Mouse (Mus musculus) heart, adult 9 months (tissue): ENCODE results near the gene Pgm5.
"Not testable (repeated sequence)": the region's sequence is repeated elsewhere in the genome, so short reads cannot be mapped to it uniquely, and the experiment has no call there.

Experiments used
- DNase-seq, 2 experiments: peaks; one replicate each; pipeline ENCODE4 v3.0.0; 2022; ENCODE audit warnings: low spot score in 2 of 2

The Pgm5 gene

GRCm38 (mm10) chr19:24707071-24707906 lies 154.4 kb downstream of the Pgm5 start:
- DNase-seq: peak; percentile 11 to 22

DNA sequence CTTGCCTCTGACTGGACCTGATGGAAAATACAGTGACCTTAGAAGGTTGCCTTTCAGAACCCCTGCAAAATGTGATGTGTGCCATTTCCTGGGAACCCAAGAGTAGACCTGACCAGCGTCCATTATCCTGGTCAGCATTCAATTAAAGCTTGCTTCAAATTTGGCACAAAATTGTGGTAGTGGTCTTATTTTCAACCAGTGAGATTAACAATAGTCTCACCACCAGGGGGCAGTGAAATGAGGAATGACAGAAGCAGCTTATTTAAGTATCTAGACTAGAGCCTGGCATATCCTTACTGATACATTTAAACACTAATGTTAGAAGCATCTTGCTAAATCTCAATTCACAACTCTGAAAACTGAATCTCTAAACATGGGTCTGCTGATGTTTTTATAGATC lies 156.3 kb downstream of the Pgm5 start:
- DNase-seq: no peak

- DNase-seq: no peak
These were observed 157.3 kb downstream of the Pgm5 start for GRCm38 (mm10) chr19:24704326-24704725.

GRCm38 (mm10) chr19:24703680-24704079 lies 158.0 kb downstream of the Pgm5 start:
- peak; percentile 22 to 37 for DNase-seq

- DNase-seq: not testable (repeated sequence)
These were observed 158.5 kb downstream of the Pgm5 start for GRCm38 (mm10) chr19:24703168-24703567.

DNA sequence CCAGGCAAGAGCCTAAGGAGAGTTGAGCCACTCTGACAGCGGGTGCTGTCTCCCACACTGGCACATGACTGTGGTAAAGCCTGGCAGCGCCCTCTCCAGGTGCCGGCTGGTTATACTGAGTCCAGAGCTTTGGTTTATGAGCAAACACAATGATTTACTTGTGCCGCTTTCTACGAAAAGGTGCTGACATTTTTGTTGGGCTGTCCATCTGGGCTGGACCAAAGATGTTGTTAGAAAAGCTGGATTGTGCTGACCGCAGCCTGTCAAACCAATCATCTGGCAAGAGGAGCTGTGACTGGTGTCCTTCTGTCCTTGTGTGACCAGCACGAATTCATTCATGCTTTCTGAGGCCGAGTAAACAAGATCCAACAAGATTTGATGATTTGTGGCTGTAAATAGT lies 159.9 kb downstream of the Pgm5 start:
- DNase-seq: no peak

DNA sequence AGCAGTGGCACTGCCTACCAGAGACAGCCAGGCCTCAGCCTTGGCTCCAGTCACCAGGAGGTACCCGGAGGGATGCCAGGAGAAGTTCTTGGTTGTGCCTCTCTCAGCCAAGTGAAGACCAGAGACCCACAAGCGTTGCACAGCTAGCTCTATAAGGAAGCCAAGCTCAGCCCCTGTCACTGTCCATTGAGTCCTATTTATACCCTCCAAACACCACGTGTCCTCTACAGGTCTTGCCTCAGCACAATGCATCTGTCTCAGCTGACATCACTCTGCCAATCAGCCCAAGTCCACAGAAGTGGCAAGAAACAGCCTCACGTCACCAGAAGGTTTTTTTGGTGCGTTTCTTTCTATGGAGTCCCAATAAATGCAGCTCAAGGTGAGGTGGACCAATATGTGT lies 161.0 kb downstream of the Pgm5 start:
- DNase-seq: no peak

DNA sequence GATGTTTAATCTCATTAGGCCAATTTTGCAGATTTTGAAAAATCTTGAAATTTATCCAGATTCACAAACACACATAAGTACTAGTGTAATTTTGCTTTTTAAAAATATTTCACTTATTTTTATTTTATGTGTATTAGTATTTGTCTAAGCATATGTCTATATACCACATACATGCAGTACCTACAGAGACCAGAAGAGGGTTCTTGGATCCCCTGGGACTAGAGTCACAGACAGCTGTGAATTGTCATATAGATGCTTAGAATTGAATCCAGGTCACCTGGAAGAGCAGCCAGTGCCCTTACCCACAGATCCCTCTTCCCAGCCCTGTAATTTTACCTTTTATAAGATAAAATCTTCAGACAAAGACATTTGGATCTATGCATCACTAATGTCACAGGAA lies 161.7 kb downstream of the Pgm5 start:
- no peak for DNase-seq

DNA sequence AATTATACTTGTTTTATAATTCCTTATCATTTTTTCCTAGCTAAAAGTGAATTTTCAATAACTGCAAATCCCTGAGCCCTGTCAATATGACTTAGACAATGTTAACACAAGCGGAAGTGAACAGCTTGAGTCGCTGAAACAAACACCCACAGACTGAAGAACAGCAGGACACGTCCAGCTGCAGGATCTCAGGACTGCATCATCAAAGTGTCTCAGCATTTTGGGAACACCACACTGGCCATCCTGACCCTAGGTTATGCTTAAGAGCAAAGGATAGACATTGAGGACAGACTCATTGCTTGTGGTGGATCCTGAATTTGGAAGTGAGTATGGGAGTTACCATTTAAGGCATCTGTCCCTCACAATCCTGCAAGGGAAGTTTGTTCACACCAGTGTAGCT lies 162.5 kb downstream of the Pgm5 start:
- no peak for DNase-seq

- no peak for DNase-seq
These were observed 163.0 kb downstream of the Pgm5 start for GRCm38 (mm10) chr19:24698651-24699050.

GRCm38 (mm10) chr19:24697946-24698345 lies 163.7 kb downstream of the Pgm5 start:
- DNase-seq: no peak

GRCm38 (mm10) chr19:24692691-24693090 lies 169.0 kb downstream of the Pgm5 start:
- DNase-seq: no peak

GRCm38 (mm10) chr19:24689531-24689930 lies 172.1 kb downstream of the Pgm5 start:
- DNase-seq: no peak

DNA sequence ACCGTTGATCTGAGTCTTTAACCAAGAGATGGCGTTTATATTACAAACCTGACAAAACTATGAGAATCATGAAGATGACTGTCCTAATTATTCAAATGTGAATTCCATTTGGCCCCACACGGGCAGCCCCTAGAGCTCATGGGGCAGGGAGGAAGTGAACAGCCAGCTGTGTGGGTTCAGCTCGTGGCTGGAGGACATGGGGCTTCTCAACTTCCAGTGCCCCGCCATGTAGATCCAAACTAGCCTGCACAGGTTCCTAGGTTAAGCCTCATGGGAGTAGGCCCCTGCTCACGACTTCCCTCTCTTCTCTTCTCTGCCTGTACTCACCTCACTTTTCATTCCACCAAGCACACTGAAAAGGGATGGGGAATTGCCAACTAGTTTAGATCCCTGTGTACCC lies 173.3 kb downstream of the Pgm5 start:
- no peak for DNase-seq

DNA sequence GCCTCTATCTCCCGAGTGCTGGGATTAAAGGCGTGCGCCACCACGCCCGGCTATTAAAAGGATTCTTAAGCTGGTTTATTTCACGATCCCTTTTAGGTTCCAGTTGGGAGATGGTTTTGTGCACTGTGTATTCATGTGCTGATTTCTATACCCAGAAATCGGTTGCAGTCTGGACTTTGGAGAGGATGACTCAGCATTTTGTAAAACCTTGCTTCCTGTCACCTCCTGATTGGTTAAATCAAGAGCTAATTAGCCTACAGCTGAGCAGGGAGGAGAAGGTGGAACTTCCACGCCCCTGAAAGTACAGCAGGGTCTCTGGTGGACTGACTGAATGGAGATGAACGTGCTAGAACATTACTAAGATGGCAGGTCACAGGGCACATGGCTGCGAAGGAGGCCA lies 175.2 kb downstream of the Pgm5 start:
- no peak for DNase-seq

GRCm38 (mm10) chr19:24683016-24683720 lies 178.5 kb downstream of the Pgm5 start:
- DNase-seq: peak; percentile 39 to 72

DNA sequence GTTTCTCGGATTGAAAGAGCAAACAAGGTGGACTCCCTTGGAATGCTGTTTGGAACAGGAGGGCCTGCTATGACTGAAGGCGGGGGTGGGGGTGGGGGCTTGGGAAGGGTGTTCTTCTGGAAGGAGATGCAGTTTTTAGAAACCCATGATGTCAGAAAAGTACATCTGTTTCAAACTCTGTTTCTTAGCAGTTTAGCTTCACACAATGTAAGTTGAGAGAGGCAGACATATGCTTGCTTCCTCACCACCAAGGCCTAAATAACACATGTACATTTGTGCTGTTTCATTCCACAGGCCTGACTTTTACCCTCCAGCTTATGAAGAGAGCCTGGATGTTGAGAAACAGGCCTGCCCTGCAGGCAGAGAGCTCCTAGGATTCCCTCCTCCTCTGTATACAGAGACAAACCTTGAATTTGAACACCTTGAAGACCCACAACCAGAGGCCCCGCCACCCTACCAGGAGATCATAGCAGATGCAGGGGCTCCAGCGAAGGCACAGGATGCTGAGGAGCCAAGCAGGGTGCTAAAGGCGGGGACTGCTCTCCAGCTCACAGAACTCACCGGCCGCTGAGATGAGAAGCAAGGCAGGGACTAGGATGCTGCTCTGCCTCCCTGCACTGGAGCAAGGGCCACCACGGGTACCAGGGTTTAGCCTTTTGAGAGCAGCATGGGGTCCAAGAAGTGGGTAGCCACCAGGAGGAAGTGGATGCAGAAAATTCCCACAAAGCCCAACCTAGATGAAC lies 184.2 kb downstream of the Pgm5 start:
- no peak for DNase-seq

GRCm38 (mm10) chr19:24676429-24676828 lies 185.2 kb downstream of the Pgm5 start:
- DNase-seq: peak; percentile 50 to 58

- DNase-seq: no peak
These were observed 187.9 kb downstream of the Pgm5 start, which contains the start of gene Tmem252 for GRCm38 (mm10) chr19:24673762-24674161. Gene Tmem252, plus strand, starts transcription at chr19:24674008.

- DNase-seq: no peak
These were observed 188.3 kb downstream of the Pgm5 start for GRCm38 (mm10) chr19:24673331-24673730.

DNA sequence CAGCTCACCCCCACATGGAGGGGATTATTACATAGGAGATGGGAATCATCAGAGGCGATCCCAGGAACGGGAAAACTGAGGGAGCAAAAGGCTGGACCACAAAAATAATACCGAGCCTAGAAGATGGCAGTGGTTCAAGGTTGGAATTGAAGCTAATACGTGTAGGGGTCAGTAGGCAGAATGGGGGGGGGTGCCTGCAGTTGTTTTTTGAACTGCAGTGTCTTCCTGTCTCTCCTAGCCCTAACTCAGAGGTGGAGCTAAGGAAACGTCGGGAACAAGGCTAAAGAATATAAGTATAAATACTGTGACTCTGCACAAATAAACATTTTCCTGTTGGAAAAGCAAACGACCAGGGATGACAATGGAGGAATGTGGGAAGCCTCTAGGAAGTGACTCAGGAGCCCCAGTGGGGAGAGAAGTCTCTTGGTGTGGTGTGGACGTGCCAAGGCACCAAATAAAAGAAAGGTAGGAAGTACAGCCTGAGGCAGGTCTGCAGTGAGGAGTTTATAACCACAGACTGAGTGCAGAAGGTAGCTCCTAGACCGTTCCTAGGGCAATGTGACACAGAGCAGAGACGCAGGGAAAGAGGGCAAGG lies 189.2 kb downstream of the Pgm5 start:
- no peak for DNase-seq

GRCm38 (mm10) chr19:24671571-24671970 lies 190.1 kb downstream of the Pgm5 start:
- no peak for DNase-seq
